Mouse (Mus musculus) liver, embryonic 11.5 days (tissue): Measurements from ENCODE around the gene Vmn1r54. TPM values are rescaled to one million over a fixed set of nuclear protein-coding genes. Genes with fewer than 3 reads are reported as not detected.
A peak's percentile ranks its signal among the peaks of the same experiment; 100 is the strongest.
"Not testable (repeated sequence)": the region's sequence is repeated elsewhere in the genome, so short reads cannot be mapped to it uniquely, and the experiment has no call there.

Experiments used
- ATAC-seq: fragments of 200-750 bp; cut with Nextera tagmentation; replicated peaks from 2 replicates; pipeline ENCODE4 v1.8.0; 2017; ENCODE audit warnings: moderate number of reproducible peaks, mild to moderate bottlenecking, moderate TSS enrichment, moderate library complexity; ENCODE audit not compliant: low FRiP score
- DNase-seq: peaks from one replicate; pipeline ENCODE4 v3.0.0-alpha.2; 2017; ENCODE audit warnings: low spot score
- H3K27ac ChIP-seq: fragments of 300-500 bp; sonication (generic); 2 replicates; pipeline ENCODE4 v1.5.1; 2014; ENCODE audit warnings: mild to moderate bottlenecking, low read depth, low read length, control low read depth
- H3K27me3 ChIP-seq: fragments of 300-500 bp; sonication (generic); replicated peaks from 2 replicates; pipeline ENCODE4 v1.6.1; 2014; ENCODE audit warnings: low read length, mixed read lengths; ENCODE audit not compliant: control insufficient read depth, insufficient read depth
- H3K36me3 ChIP-seq: fragments of 300-500 bp; sonication (generic); 2 replicates; pipeline ENCODE4 v1.6.1; 2014; ENCODE audit warnings: mild to moderate bottlenecking, low read length, moderate library complexity, mixed read lengths; ENCODE audit not compliant: control insufficient read depth, insufficient read depth
- H3K4me1 ChIP-seq: fragments of 300-500 bp; sonication (generic); replicated peaks from 2 replicates; pipeline ENCODE4 v1.6.1; 2014; ENCODE audit warnings: low read length, mixed read lengths; ENCODE audit not compliant: control insufficient read depth, insufficient read depth
- H3K4me2 ChIP-seq: fragments of 300-500 bp; sonication (generic); 2 replicates; pipeline ENCODE4 v1.6.1; 2014; ENCODE audit warnings: mild to moderate bottlenecking, control low read depth, moderate library complexity
- H3K4me3 ChIP-seq: fragments of 300-500 bp; sonication (generic); 2 replicates; pipeline ENCODE4 v1.5.1; 2014; ENCODE audit warnings: low read depth, low read length, control low read depth
- H3K9ac ChIP-seq: fragments of 300-500 bp; sonication (generic); 2 replicates; pipeline ENCODE4 v1.6.1; 2014; ENCODE audit warnings: low read depth, low read length, control low read depth
- H3K9me3 ChIP-seq: fragments of 300-500 bp; sonication (generic); 2 replicates; pipeline ENCODE4 v1.6.1; 2016; ENCODE audit warnings: low read length, inconsistent platforms, mixed read lengths; ENCODE audit not compliant: control insufficient read depth
- WGBS: fragments of 180-500 bp; shearing (Covaris S2); extraction: QIAGEN DNeasy Blood & Tissue Kit; methylation state at CpG from one replicate; pipeline ENCODE4 v1.1.7; 2014; 5-methylcytosine and 5-hydroxymethylcytosine counted together
- polyA plus RNA-seq: library from polyadenylated mRNA; unstranded; fragments of >200 nt; fragmentation: Nextera tagmentation; extraction: Ambion mirVana; gene quantifications from 2 replicates; pipeline ENCODE4 v1.2.1, GENCODE M21; 2014

Gene Vmn1r54
- not detected in 2 replicates for polyA plus RNA-seq

- Histone ChIP-seq H3K4me2 (no peak within 1 kb of the TSS), H3K27ac (no peak within 1 kb of the TSS), H3K27me3 (no peaks in the 10 kb centered on the region), H3K4me3 (no peak within 1 kb of the TSS), H3K4me1 (no peaks in the 10 kb centered on the region), H3K9me3 (no peaks in the 10 kb centered on the region), H3K9ac (no peak within 1 kb of the TSS), H3K36me3 (no peaks in the 10 kb centered on the region)
- WGBS, result 59% methylated on average over 1 of the region's 1 CpGs
- DNase-seq, result no peak
- ATAC-seq, result no peak
Measured at GRCm38 (mm10) chr6:90246000-90246399, at the start of gene Vmn1r54. Gene Vmn1r54, plus strand, starts transcription at chr6:90246300.

- H3K27me3 ChIP-seq, H3K27ac ChIP-seq, H3K4me2 ChIP-seq, DNase-seq, H3K4me1 ChIP-seq, ATAC-seq, H3K9ac ChIP-seq, H3K4me3 ChIP-seq, H3K9me3 ChIP-seq, H3K36me3 ChIP-seq: not testable (repeated sequence)
- WGBS, result 44% methylated on average over 1 of the region's 2 CpGs
Measured at GRCm38 (mm10) chr6:90202493-90202892, 43.6 kb upstream of the Vmn1r54 start, which contains the start of gene V1ra8. Gene V1ra8, plus strand, starts transcription at chr6:90202793.

GRCm38 (mm10) chr6:90224338-90224737, 21.8 kb upstream of the Vmn1r54 start, which contains the start of gene Vmn1r53:
Gene Vmn1r53, minus strand, starts transcription at chr6:90224438.
- H3K4me3 ChIP-seq, result no peak within 1 kb of the TSS
- no peak within 1 kb of the TSS for H3K27ac ChIP-seq
- H3K4me1 ChIP-seq, result no peaks in the 10 kb centered on the region
- no peaks in the 10 kb centered on the region for H3K27me3 ChIP-seq
- no peak for DNase-seq
- ATAC-seq, result no peak
- no peak within 1 kb of the TSS for H3K9ac ChIP-seq
- H3K9me3 ChIP-seq, result no peaks in the 10 kb centered on the region
- no peaks in the 10 kb centered on the region for H3K36me3 ChIP-seq
- no peak within 1 kb of the TSS for H3K4me2 ChIP-seq
- WGBS, result 71% methylated on average over 1 of the region's 1 CpGs

GRCm38 (mm10) chr6:90232114-90232513, 14.0 kb upstream of the Vmn1r54 start:
- not testable (repeated sequence) for H3K4me2 ChIP-seq, H3K27me3 ChIP-seq, H3K9me3 ChIP-seq, H3K36me3 ChIP-seq, H3K27ac ChIP-seq, H3K4me3 ChIP-seq, ATAC-seq, H3K4me1 ChIP-seq, DNase-seq, H3K9ac ChIP-seq
- WGBS, result 82% methylated on average over 4 of the region's 4 CpGs

- H3K4me3 ChIP-seq, result no peak overlapping the region
- no peaks in the 10 kb centered on the region for H3K4me1 ChIP-seq
- DNase-seq (no peak), ATAC-seq (no peak)
- no peak overlapping the region for H3K27ac ChIP-seq
- 53% methylated on average over 27 of the region's 27 CpGs for WGBS
- H3K9me3 ChIP-seq, result peaks cover 2% of the 10 kb centered on the region; the same call in 1 of the 2 replicates
- no peak overlapping the region for H3K9ac ChIP-seq
- no peak overlapping the region for H3K4me2 ChIP-seq
- H3K36me3 ChIP-seq, result no peaks in the 10 kb centered on the region
- H3K27me3 ChIP-seq, result no peaks in the 10 kb centered on the region
Measured at GRCm38 (mm10) chr6:90232681-90233080, 13.4 kb upstream of the Vmn1r54 start.

GRCm38 (mm10) chr6:90244019-90244418, 2.1 kb upstream of the Vmn1r54 start:
- Histone ChIP-seq H3K4me2 (no peak overlapping the region), H3K9me3 (no peaks in the 10 kb centered on the region), H3K9ac (no peak overlapping the region), H3K4me3 (no peak overlapping the region), H3K27ac (no peak overlapping the region), H3K27me3 (no peaks in the 10 kb centered on the region), H3K36me3 (no peaks in the 10 kb centered on the region), H3K4me1 (no peaks in the 10 kb centered on the region)
- no peak for DNase-seq
- whole genome bisulfite sequencing, result 69% methylated on average over 3 of the region's 3 CpGs
- no peak for ATAC-seq

- ATAC-seq, result no peak
- DNase-seq, result no peak
- no peaks in the 10 kb centered on the region for H3K36me3 ChIP-seq
- H3K27me3 ChIP-seq, result no peaks in the 10 kb centered on the region
- H3K4me1 ChIP-seq, result no peaks in the 10 kb centered on the region
- no peak overlapping the region for H3K4me3 ChIP-seq
- no peaks in the 10 kb centered on the region for H3K9me3 ChIP-seq
- H3K27ac ChIP-seq, result no peak overlapping the region
- 58% methylated on average over 12 of the region's 12 CpGs for WGBS
- H3K9ac ChIP-seq, result no peak overlapping the region
- no peak overlapping the region for H3K4me2 ChIP-seq
Measured at GRCm38 (mm10) chr6:90288265-90288664, 42.2 kb downstream of the Vmn1r54 start.

- Histone ChIP-seq H3K27ac (no peak within 1 kb of the TSS), H3K4me3 (no peak within 1 kb of the TSS), H3K27me3 (no peaks in the 10 kb centered on the region), H3K9me3 (no peaks in the 10 kb centered on the region), H3K4me2 (no peak within 1 kb of the TSS), H3K36me3 (no peaks in the 10 kb centered on the region), H3K4me1 (no peaks in the 10 kb centered on the region), H3K9ac (no peak within 1 kb of the TSS)
- DNase-seq (no peak), ATAC-seq (no peak)
- WGBS, result 77% methylated on average over 1 of the region's 1 CpGs
Measured at GRCm38 (mm10) chr6:90300919-90301318, 54.8 kb downstream of the Vmn1r54 start, which contains the start of gene BC048671. Gene BC048671, plus strand, starts transcription at chr6:90301219.

GRCm38 (mm10) chr6:90306315-90306975, 60.3 kb downstream of the Vmn1r54 start:
- Histone ChIP-seq H3K9ac (no peak overlapping the region), H3K27ac (no peak overlapping the region), H3K36me3 (peaks cover 3% of the 10 kb centered on the region; the same call in 1 of the 2 replicates), H3K4me3 (no peak overlapping the region), H3K4me1 (no peaks in the 10 kb centered on the region), H3K4me2 (no peak overlapping the region), H3K27me3 (no peaks in the 10 kb centered on the region), H3K9me3 (peaks cover 6% of the 10 kb centered on the region; the same call in 1 of the 2 replicates)
- ATAC-seq, result no peak
- WGBS, result 74% methylated on average over 6 of the region's 6 CpGs
- DNase-seq, result peak; percentile 23
